8 mouse cellular contexts compared by ENCODE assay signal in genomic region chr1:172490261-172490661, GRCm38 (mm10). TPM values are rescaled to one million over a fixed set of nuclear protein-coding genes. Genes with fewer than 3 reads are reported as not detected.
DNase-seq lines count a peak whose midpoint lies in the region; ATAC-seq and TF ChIP-seq lines count a peak whose summit lies in the region.

No protein-coding gene starts in this region.

- no peaks in the 10 kb centered on the region for H3K79me2 ChIP-seq in liver, adult 2 months (ENCODE audit: control insufficient read depth, insufficient read depth, low read length)
- H3K79me2 ChIP-seq in myocyte (ENCODE audit: control insufficient read depth, insufficient read depth): no peaks in the 10 kb centered on the region

- ATAC-seq in erythroblast, adult 5-6 weeks (replicated peaks; ENCODE audit: low FRiP score, poor library complexity, severe bottlenecking): peak; percentile 57
- no peak for ATAC-seq in heart, embryonic 13.5 days (ENCODE audit: extremely low read depth, insufficient number of reproducible peaks, low FRiP score, low TSS enrichment)
- ATAC-seq in kidney, embryonic 16.5 days (ENCODE audit: low FRiP score, low TSS enrichment): peak; percentile 66

- no peak for TF ChIP-seq POLR2A in bone marrow, adult 2 months (IDR thresholded peaks at IDR 0.05; ENCODE audit: borderline replicate concordance, control insufficient read depth, low read depth, low read length)
- no peak for TF ChIP-seq POLR2A in liver, adult 2 months (IDR thresholded peaks at IDR 0.05; ENCODE audit: extremely low read depth, insufficient read depth, low read length)
- no peak for TF ChIP-seq POLR2A in myocyte (IDR thresholded peaks at IDR 0.05; ENCODE audit: insufficient read length, low read depth)

- H3K4me1 ChIP-seq in bone marrow, adult 2 months (ENCODE audit: control insufficient read depth, insufficient read depth, low read length): peaks cover 1% of the 10 kb centered on the region; the same call in 1 of the 2 replicates
- H3K4me1 ChIP-seq in heart, embryonic 13.5 days: peaks cover 20% of the 10 kb centered on the region
- peaks cover 12% of the 10 kb centered on the region for H3K4me1 ChIP-seq in kidney, embryonic 16.5 days (ENCODE audit: insufficient read depth, low read length)
- no peaks in the 10 kb centered on the region for H3K4me1 ChIP-seq in liver, adult 2 months (ENCODE audit: control insufficient read depth, insufficient read depth, low read length)

- H3K36me3 ChIP-seq in heart, embryonic 13.5 days: no peaks in the 10 kb centered on the region
- H3K36me3 ChIP-seq in kidney, embryonic 16.5 days (ENCODE audit: insufficient read depth, low read length): peaks cover 25% of the 10 kb centered on the region
- no peaks in the 10 kb centered on the region for H3K36me3 ChIP-seq in liver, adult 2 months (ENCODE audit: control insufficient read depth, insufficient read depth, low read length)
- no peaks in the 10 kb centered on the region for H3K36me3 ChIP-seq in myocyte (ENCODE audit: control insufficient read depth, insufficient read depth)

- H3K27me3 ChIP-seq in heart, embryonic 13.5 days (replicated peaks): peaks cover 16% of the 10 kb centered on the region; the same call in 1 of the 2 replicates
- no peaks in the 10 kb centered on the region for H3K27me3 ChIP-seq in kidney, embryonic 16.5 days (ENCODE audit: insufficient read depth, low read length)
- no peaks in the 10 kb centered on the region for H3K27me3 ChIP-seq in liver, adult 2 months (ENCODE audit: control insufficient read depth, insufficient read depth, low read length)
- H3K27me3 ChIP-seq in myocyte (ENCODE audit: control insufficient read depth, insufficient read depth, insufficient read length): no peaks in the 10 kb centered on the region

- peak overlapping the region; percentile 74 for H3K4me2 ChIP-seq in heart, embryonic 13.5 days
- H3K4me2 ChIP-seq in kidney, embryonic 16.5 days (replicated peaks; ENCODE audit: low read depth, low read length): peak overlapping the region; percentile 44
- H3K4me2 ChIP-seq in myocyte (ENCODE audit: low read depth): peak overlapping the region; percentile 72

- H3K27ac ChIP-seq in bone marrow, adult 2 months (ENCODE audit: control insufficient read depth, insufficient read depth, low read depth, low read length, poor library complexity): no peak overlapping the region
- no peak overlapping the region for H3K27ac ChIP-seq in heart, embryonic 13.5 days (replicated peaks)
- H3K27ac ChIP-seq in kidney, embryonic 16.5 days (ENCODE audit: low read length): no peak overlapping the region
- no peak overlapping the region for H3K27ac ChIP-seq in liver, adult 2 months (replicated peaks; ENCODE audit: insufficient read depth, low read depth, low read length)

- H3ac ChIP-seq in myocyte (ENCODE audit: control insufficient read depth, insufficient read length): no peak overlapping the region

- TF ChIP-seq CTCF in bone marrow, adult 2 months (IDR thresholded peaks at IDR 0.05; ENCODE audit: control insufficient read depth, insufficient read depth, low read length): peak; percentile 95
- TF ChIP-seq CTCF in liver, adult 2 months (IDR thresholded peaks at IDR 0.05; ENCODE audit: low read depth, low read length): peak; percentile 96

- no peaks in the 10 kb centered on the region for H3K9me3 ChIP-seq in heart, embryonic 13.5 days
- no peaks in the 10 kb centered on the region for H3K9me3 ChIP-seq in kidney, embryonic 16.5 days (ENCODE audit: low read length)

- H3K4me3 ChIP-seq in bone marrow, adult 2 months (replicated peaks; ENCODE audit: control insufficient read depth, low read depth, low read length): no peak overlapping the region
- peak overlapping the region; percentile 48 for H3K4me3 ChIP-seq in heart, embryonic 13.5 days
- H3K4me3 ChIP-seq in kidney, embryonic 16.5 days (ENCODE audit: low read length): peak overlapping the region; percentile 23; the same call in 1 of the 2 replicates
- H3K4me3 ChIP-seq in liver, adult 2 months (ENCODE audit: insufficient read depth, low read depth, low read length): peak overlapping the region; percentile 12; the same call in 1 of the 2 replicates
- no peak overlapping the region for H3K4me3 ChIP-seq in myocyte

- 23% methylated on average over 10 of the region's 10 CpGs for WGBS in bone marrow, adult 2 months
- 7% methylated on average over 10 of the region's 10 CpGs for WGBS in heart, embryonic 13.5 days
- 11% methylated on average over 10 of the region's 10 CpGs for WGBS in kidney, embryonic 16.5 days
- 16% methylated on average over 10 of the region's 10 CpGs for WGBS in liver, adult 2 months

- H3K9ac ChIP-seq in heart, embryonic 13.5 days: peak overlapping the region; percentile 72
- H3K9ac ChIP-seq in kidney, embryonic 16.5 days (replicated peaks; ENCODE audit: low read length): 0 out of 2 replicates have a peak overlapping the region, but pooled peaks have one; percentile 35
- H3K9ac ChIP-seq in liver, adult 2 months (ENCODE audit: low read depth, low read length): no peak overlapping the region

- peak; percentile 88 to 91 for DNase-seq in B cell, adult 2 months
- DNase-seq in liver, adult 2 months (ENCODE audit: extremely low read depth, low read depth, low spot score): no peak
- DNase-seq in spleen, postnatal 36 days (ENCODE audit: low spot score in 2 of 2): peak; percentile 63 to 69

TF ChIP-seq in myocyte, 11 proteins besides CTCF, POLR2A, EP300 and RAD21:
- TF ChIP-seq E2F4 (IDR thresholded peaks at IDR 0.05; ENCODE audit: insufficient read depth) (no peak), SRF (IDR thresholded peaks at IDR 0.05; ENCODE audit: control insufficient read depth, insufficient read length, low read depth) (no peak), MYOG (IDR thresholded peaks at IDR 0.05; ENCODE audit: control insufficient read depth in 1 of 3, insufficient read depth in 1 of 3, insufficient read length in 2 of 3, low read depth in 2 of 3) (no peak), TCF12 (IDR thresholded peaks at IDR 0.05; ENCODE audit: insufficient read depth, poor library complexity, severe bottlenecking) (no peak)

RNA-seq across cellular contexts. Expression of gene Igsf9, which starts 8.7 kb away (rescaled TPM):
- 3.1 and 3.7 TPM in 2 replicates for polyA plus RNA-seq in bone marrow, adult 2 months (2011; ENCODE audit: insufficient read depth, insufficient read length, low replicate concordance, missing spikeins)
- not detected in 2 replicates for total RNA-seq in erythroblast, adult 5-6 weeks (2015; ENCODE audit: low replicate concordance)
- not detected in 2 replicates for total RNA-seq in erythroblast, adult 5-6 weeks (2017; ENCODE audit: low replicate concordance)
- 9.2 and 9.6 TPM in 2 replicates for polyA plus RNA-seq in heart, embryonic 13.5 days (2015; fragmentation: Nextera tagmentation; extraction: Ambion mirVana)
- polyA plus RNA-seq in kidney, embryonic 16.5 days (2015; fragmentation: Nextera tagmentation; extraction: Ambion mirVana): 45.7 and 58.1 TPM in 2 replicates
- 0.27 and 0.28 TPM in 2 replicates for total RNA-seq in liver, adult 2 months (2014; rRNA removed)
- 0.55 and 0.80 TPM in 2 replicates for polyA plus RNA-seq in liver, adult 2 months (2012; rRNA removed)
- 0.77 TPM for polyA plus RNA-seq in myocyte (2012; fragmentation: generic; extraction: Trizol)

RNA-seq across cellular contexts. Expression of gene Tagln2, which starts 9.6 kb away (rescaled TPM):
- polyA plus RNA-seq in bone marrow, adult 2 months (2011; ENCODE audit: insufficient read depth, insufficient read length, low replicate concordance, missing spikeins): 66.2 and 153 TPM in 2 replicates
- 135 and 151 TPM in 2 replicates for total RNA-seq in erythroblast, adult 5-6 weeks (2015; ENCODE audit: low replicate concordance)
- total RNA-seq in erythroblast, adult 5-6 weeks (2017; ENCODE audit: low replicate concordance): 52.7 and 53.7 TPM in 2 replicates
- 312 and 327 TPM in 2 replicates for polyA plus RNA-seq in heart, embryonic 13.5 days (2015; fragmentation: Nextera tagmentation; extraction: Ambion mirVana)
- 280 and 282 TPM in 2 replicates for polyA plus RNA-seq in kidney, embryonic 16.5 days (2015; fragmentation: Nextera tagmentation; extraction: Ambion mirVana)
- 14.9 and 18.7 TPM in 2 replicates for total RNA-seq in liver, adult 2 months (2014; rRNA removed)
- 22.3 and 25.6 TPM in 2 replicates for polyA plus RNA-seq in liver, adult 2 months (2012; rRNA removed)
- 393 TPM for polyA plus RNA-seq in myocyte (2012; fragmentation: generic; extraction: Trizol)

RNA-seq across cellular contexts. Expression of gene Slamf9, which starts 15.1 kb away (rescaled TPM):
- polyA plus RNA-seq in bone marrow, adult 2 months (2011; ENCODE audit: insufficient read depth, insufficient read length, low replicate concordance, missing spikeins): 1.7 and 5.4 TPM in 2 replicates
- 4.0 TPM in 1 of 2 replicates, not detected in the other for total RNA-seq in erythroblast, adult 5-6 weeks (2015; ENCODE audit: low replicate concordance)
- 0.70 and 0.77 TPM in 2 replicates for total RNA-seq in erythroblast, adult 5-6 weeks (2017; ENCODE audit: low replicate concordance)
- polyA plus RNA-seq in heart, embryonic 13.5 days (2015; fragmentation: Nextera tagmentation; extraction: Ambion mirVana): 1.2 and 1.3 TPM in 2 replicates
- polyA plus RNA-seq in kidney, embryonic 16.5 days (2015; fragmentation: Nextera tagmentation; extraction: Ambion mirVana): 1.0 and 1.7 TPM in 2 replicates
- 0.87 and 0.92 TPM in 2 replicates for total RNA-seq in liver, adult 2 months (2014; rRNA removed)
- 0.17 and 0.53 TPM in 2 replicates for polyA plus RNA-seq in liver, adult 2 months (2012; rRNA removed)
- 4.7 TPM for polyA plus RNA-seq in myocyte (2012; fragmentation: generic; extraction: Trizol)

RNA-seq across cellular contexts. Expression of gene Cfap45, which starts 30.3 kb away (rescaled TPM):
- polyA plus RNA-seq in bone marrow, adult 2 months (2011; ENCODE audit: insufficient read depth, insufficient read length, low replicate concordance, missing spikeins): 0.47 and 5.2 TPM in 2 replicates
- total RNA-seq in erythroblast, adult 5-6 weeks (2015; ENCODE audit: low replicate concordance): not detected in 2 replicates
- total RNA-seq in erythroblast, adult 5-6 weeks (2017; ENCODE audit: low replicate concordance): 0.28 TPM in 1 of 2 replicates, not detected in the other
- 1.9 and 2.4 TPM in 2 replicates for polyA plus RNA-seq in heart, embryonic 13.5 days (2015; fragmentation: Nextera tagmentation; extraction: Ambion mirVana)
- polyA plus RNA-seq in kidney, embryonic 16.5 days (2015; fragmentation: Nextera tagmentation; extraction: Ambion mirVana): 1.9 and 2.5 TPM in 2 replicates
- 0.09 and 0.13 TPM in 2 replicates for total RNA-seq in liver, adult 2 months (2014; rRNA removed)
- 0.39 TPM in 1 of 2 replicates, not detected in the other for polyA plus RNA-seq in liver, adult 2 months (2012; rRNA removed)
- polyA plus RNA-seq in myocyte (2012; fragmentation: generic; extraction: Trizol): not detected

Comparison
In these comparisons a context has a peak if more than half of its experiments do, and no peak if none do; other contexts are left out.
1. H3K4me3 ChIP-seq: peak in heart, embryonic 13.5 days (single experiment), kidney, embryonic 16.5 days (single experiment) and liver, adult 2 months (single experiment); none in bone marrow, adult 2 months (single experiment) and myocyte (single experiment).
2. Peak in every context shown above with its lines, with median percentiles within 50 percentile points of each other: H3K4me2 ChIP-seq.